Mouse (Mus musculus): ENCODE data around the gene Pdzk1.

DNA sequence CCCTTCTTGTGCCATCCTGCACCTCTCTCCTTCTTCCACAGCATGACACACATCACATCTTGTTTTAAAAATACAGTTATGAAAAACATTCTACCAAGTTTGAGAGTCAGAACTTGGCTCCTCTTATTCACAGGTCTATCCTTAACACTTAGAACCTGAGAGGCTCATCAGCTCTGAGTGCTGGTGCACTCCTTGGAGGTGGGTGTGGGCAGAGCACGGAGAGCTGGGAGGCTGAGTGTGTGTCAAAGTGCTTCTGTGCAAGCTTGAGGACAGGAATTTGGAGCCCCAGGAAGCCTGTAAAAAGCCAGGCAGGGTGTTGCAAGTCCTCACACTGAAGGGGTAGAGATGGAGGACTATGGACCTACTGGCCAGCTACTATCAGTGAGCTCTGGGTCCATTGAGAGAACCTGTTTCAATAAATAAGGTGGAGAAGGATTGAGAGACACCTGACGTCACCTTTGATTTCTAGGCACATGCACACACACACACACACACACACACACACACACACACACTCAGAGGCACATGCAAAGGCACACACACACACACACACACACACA is 20.2 kb downstream of the Pdzk1 start:
- TF ChIP-seq POLR2AphosphoS2 (IDR thresholded peaks at IDR 0.05; ENCODE audit: low read depth, low read length), result no peak
- TF ChIP-seq ZC3H11A (IDR thresholded peaks at IDR 0.05; ENCODE audit: low read depth, low read length), result no peak
- no peak for TF ChIP-seq ZNF384 (IDR thresholded peaks at IDR 0.05; ENCODE audit: low read depth, low read length)
- TF ChIP-seq MXI1 (IDR thresholded peaks at IDR 0.05; ENCODE audit: low read depth, low read length), result no peak
- no peak for TF ChIP-seq POLR2A (IDR thresholded peaks at IDR 0.05; ENCODE audit: low read depth, low read length)
- no peak for TF ChIP-seq MAX (IDR thresholded peaks at IDR 0.05; ENCODE audit: low read length)
- no peak for TF ChIP-seq E2F4 (IDR thresholded peaks at IDR 0.05; ENCODE audit: insufficient replicate concordance, low read depth, low read length)
- no peak for TF ChIP-seq GABPA (IDR thresholded peaks at IDR 0.05; ENCODE audit: insufficient replicate concordance, low read depth, low read length)
- TF ChIP-seq JUND (conservative IDR thresholded peaks at IDR 0.05; ENCODE audit: low read depth, low read length), result no peak

Measured in CH12.LX (cell line).